Mouse (Mus musculus): Measurements from ENCODE around the gene Tlnrd1. TPM values are rescaled to one million over a fixed set of nuclear protein-coding genes. Genes with fewer than 3 reads are reported as not detected.

Gene Tlnrd1
- polyA plus RNA-seq, 1 experiment from 2014 or later: 9.4 TPM

Other genes with a start within 250 kb of the Tlnrd1 start
- 0.55 and 0.98 TPM in 2 replicates for gene Il16, start 138.6 kb downstream of the Tlnrd1 start, polyA plus RNA-seq (2014; fragmentation: Nextera tagmentation; extraction: Ambion mirVana)
- 0.19 and 0.80 TPM in 2 replicates for gene Cfap161, start 89.4 kb downstream of the Tlnrd1 start, polyA plus RNA-seq (2014; fragmentation: Nextera tagmentation; extraction: Ambion mirVana)
- gene Mesd, start 161 bp upstream of the Tlnrd1 start, polyA plus RNA-seq (2014; fragmentation: Nextera tagmentation; extraction: Ambion mirVana): 51.4 and 55.6 TPM in 2 replicates
- 1.1 TPM in 2 replicates for gene Cemip, start 202.2 kb upstream of the Tlnrd1 start, polyA plus RNA-seq (2014; fragmentation: Nextera tagmentation; extraction: Ambion mirVana)